Mouse (Mus musculus) adrenal gland, postnatal 4 days (tissue): ENCODE results near the gene Col13a1. TPM values are rescaled to one million over a fixed set of nuclear protein-coding genes. Genes with fewer than 3 reads are reported as not detected.

ENCODE experiments used
- DNase-seq, 2 experiments: peaks; one replicate each; pipeline ENCODE4 v3.0.0; 2021 to 2022; ENCODE audit warnings: low spot score in 2 of 2, mixed read lengths in 2 of 2
- long read RNA-seq, 2 experiments: library from polyadenylated mRNA; stranded (forward); transcript quantifications; one replicate each; pipeline ENCODE4 v2.0.0; 2021
- total RNA-seq, 2 experiments: library from RNA; stranded (reverse); gene quantifications; 2 replicates each; pipeline ENCODE4 v1.2.3; 2021

The Col13a1 gene
- 10 to 100 TPM; 17.5 to 19.8 TPM for total RNA-seq
- long read RNA-seq, experiment 1, partial matches to known transcripts: 6 of 28 reads
- long read RNA-seq, experiment 1, other reads (novel, unspliced or antisense): 22 of 28 reads
- long read RNA-seq, experiment 2, partial matches to known transcripts: 3 of 55 reads
- long read RNA-seq, experiment 2, other reads (novel, unspliced or antisense): 52 of 55 reads

- DNase-seq: no peak
These were observed at the start of gene Col13a1 for GRCm38 (mm10) chr10:61978866-61979340. Col13a1 (minus strand) TSS chr10:61979108.

- no peak for DNase-seq
These were observed 48.8 kb upstream of the Col13a1 start for GRCm38 (mm10) chr10:62027699-62028098.

- peak in 1 of 2 experiments; percentile 10 for DNase-seq
These were observed 45.1 kb upstream of the Col13a1 start for GRCm38 (mm10) chr10:62023821-62024551.

GRCm38 (mm10) chr10:62020068-62020620 is 41.2 kb upstream of the Col13a1 start:
- DNase-seq: no peak

- DNase-seq: no peak
These were observed 40.6 kb upstream of the Col13a1 start for GRCm38 (mm10) chr10:62019386-62020067.

GRCm38 (mm10) chr10:62016947-62017346 is 38.0 kb upstream of the Col13a1 start:
- no peak for DNase-seq

- DNase-seq: no peak
These were observed 34.3 kb upstream of the Col13a1 start for GRCm38 (mm10) chr10:62013190-62013589.

- DNase-seq: no peak
These were observed 33.5 kb upstream of the Col13a1 start for GRCm38 (mm10) chr10:62012371-62012770.

- DNase-seq: no peak
These were observed 31.1 kb upstream of the Col13a1 start for GRCm38 (mm10) chr10:62009981-62010500.

- no peak for DNase-seq
These were observed 29.1 kb upstream of the Col13a1 start for GRCm38 (mm10) chr10:62007958-62008357.

GRCm38 (mm10) chr10:62006371-62006770 is 27.5 kb upstream of the Col13a1 start:
- DNase-seq: no peak

- DNase-seq: no peak
These were observed 21.3 kb upstream of the Col13a1 start for GRCm38 (mm10) chr10:62000216-62000615.

GRCm38 (mm10) chr10:61999766-62000165 is 20.9 kb upstream of the Col13a1 start:
- DNase-seq: no peak

GRCm38 (mm10) chr10:61991481-61992424 is 12.8 kb upstream of the Col13a1 start:
- no peak for DNase-seq

- DNase-seq: peak; percentile 75 to 90
These were observed 1.5 kb upstream of the Col13a1 start for GRCm38 (mm10) chr10:61980424-61980823.

- DNase-seq: no peak
These were observed 619 bp downstream of the Col13a1 start for GRCm38 (mm10) chr10:61978112-61978865.

- DNase-seq: no peak
These were observed 1.4 kb downstream of the Col13a1 start for GRCm38 (mm10) chr10:61977392-61978096.

GRCm38 (mm10) chr10:61976987-61977386 is 1.9 kb downstream of the Col13a1 start:
- no peak for DNase-seq

GRCm38 (mm10) chr10:61974581-61974980 is 4.3 kb downstream of the Col13a1 start:
- no peak for DNase-seq
